Comparison of ENCODE assay signal across 15 mouse cellular contexts in genomic region chr19:6904846-6905245, GRCm38 (mm10). TPM values are rescaled to one million over a fixed set of nuclear protein-coding genes. Genes with fewer than 3 reads are reported as not detected.
"Had no signal": no experiment of that assay in that cellular context is flagged by ENCODE, and none has a peak within 500 bp of the region (broad histone marks: within the 10 kb centered on the region; RNA-seq: fewer than 3 reads in every experiment).

No protein-coding gene starts in this region.

- H3K4me2 ChIP-seq: intestine, embryonic 15.5 days; limb, embryonic 12.5 days; liver, embryonic 12.5 days; lung, embryonic 15.5 days; midbrain, embryonic 12.5 days; neural tube, embryonic 13.5 days; stomach, embryonic 15.5 days had no signal

- H3K4me3 ChIP-seq: intestine, embryonic 15.5 days; layer of hippocampus, adult 2 months; limb, embryonic 12.5 days; liver, embryonic 12.5 days; lung, embryonic 15.5 days; midbrain, embryonic 12.5 days; neural tube, embryonic 13.5 days; stomach, embryonic 15.5 days had no signal

- H3K27me3 ChIP-seq: intestine, embryonic 15.5 days; limb, embryonic 12.5 days; liver, embryonic 12.5 days; lung, embryonic 15.5 days; midbrain, embryonic 12.5 days; neural tube, embryonic 13.5 days; stomach, embryonic 15.5 days had no signal

- DNase-seq: lung, postnatal 14 days; retina, postnatal 1 day; right cerebral cortex, postnatal 14 days; thymus, adult 2 months; thymus, postnatal 25 days had no signal

- H3K27ac ChIP-seq: intestine, embryonic 15.5 days; layer of hippocampus, adult 2 months; limb, embryonic 12.5 days; liver, embryonic 12.5 days; lung, embryonic 15.5 days; macrophage; midbrain, embryonic 12.5 days; neural tube, embryonic 13.5 days; stomach, embryonic 15.5 days had no signal

- ATAC-seq: intestine, embryonic 15.5 days; liver, embryonic 12.5 days; midbrain, embryonic 16.5 days had no signal

- H3K9ac ChIP-seq: intestine, embryonic 15.5 days; limb, embryonic 12.5 days; liver, embryonic 12.5 days; lung, embryonic 15.5 days; midbrain, embryonic 12.5 days; stomach, embryonic 15.5 days had no signal

- H3K9me3 ChIP-seq: intestine, embryonic 15.5 days; lung, embryonic 15.5 days; midbrain, embryonic 12.5 days; neural tube, embryonic 13.5 days; stomach, embryonic 15.5 days had no signal

RNA-seq across cellular contexts. Expression of gene Catsperz, which starts 20.3 kb away (rescaled TPM):
- polyA plus RNA-seq: macrophage had no signal

RNA-seq across cellular contexts. Expression of gene Kcnk4, which starts 29.5 kb away (rescaled TPM):
- polyA plus RNA-seq: macrophage had no signal
